Mouse (Mus musculus): ENCODE results near the gene Tmod2.
"Not testable (repeated sequence)": the region's sequence is repeated elsewhere in the genome, so short reads cannot be mapped to it uniquely, and the experiment has no call there.

Tmod2 gene

GRCm38 (mm10) chr9:75610571-75611493 lies at the start of gene Tmod2:
Gene Tmod2, minus strand, starts transcription at chr9:75611325.
- DNase-seq (ENCODE audit: low spot score): no peak

GRCm38 (mm10) chr9:75660917-75661316 lies 49.8 kb upstream of the Tmod2 start:
- DNase-seq (ENCODE audit: low spot score): no peak

GRCm38 (mm10) chr9:75656456-75656855 lies 45.3 kb upstream of the Tmod2 start:
- DNase-seq (ENCODE audit: low spot score): not testable (repeated sequence)

- DNase-seq (ENCODE audit: low spot score): no peak
Measured at GRCm38 (mm10) chr9:75653981-75654911, 43.1 kb upstream of the Tmod2 start.

- DNase-seq (ENCODE audit: low spot score): no peak
Measured at GRCm38 (mm10) chr9:75645405-75645804, 34.3 kb upstream of the Tmod2 start.

- no peak for DNase-seq (ENCODE audit: low spot score)
Measured at GRCm38 (mm10) chr9:75634226-75634625, 23.1 kb upstream of the Tmod2 start.

GRCm38 (mm10) chr9:75633603-75634002 lies 22.5 kb upstream of the Tmod2 start:
- DNase-seq (ENCODE audit: low spot score): no peak

- no peak for DNase-seq (ENCODE audit: low spot score)
Measured at GRCm38 (mm10) chr9:75632902-75633301, 21.8 kb upstream of the Tmod2 start.

GRCm38 (mm10) chr9:75632111-75632510 lies 21.0 kb upstream of the Tmod2 start:
- no peak for DNase-seq (ENCODE audit: low spot score)

GRCm38 (mm10) chr9:75630823-75631454 lies 19.8 kb upstream of the Tmod2 start:
- DNase-seq (ENCODE audit: low spot score): no peak

- no peak for DNase-seq (ENCODE audit: low spot score)
Measured at GRCm38 (mm10) chr9:75626308-75626604, 15.1 kb upstream of the Tmod2 start.

GRCm38 (mm10) chr9:75625556-75626307 lies 14.6 kb upstream of the Tmod2 start, which contains the start of gene Lysmd2:
Gene Lysmd2, plus strand, starts transcription at chr9:75625741.
- DNase-seq (ENCODE audit: low spot score): no peak

GRCm38 (mm10) chr9:75624983-75625555 lies 13.9 kb upstream of the Tmod2 start:
- DNase-seq (ENCODE audit: low spot score): no peak

- no peak for DNase-seq (ENCODE audit: low spot score)
Measured at GRCm38 (mm10) chr9:75621428-75621827, 10.3 kb upstream of the Tmod2 start.

- not testable (repeated sequence) for DNase-seq (ENCODE audit: low spot score)
Measured at GRCm38 (mm10) chr9:75619761-75620160, 8.6 kb upstream of the Tmod2 start.

GRCm38 (mm10) chr9:75618836-75619400 lies 7.8 kb upstream of the Tmod2 start:
- DNase-seq (ENCODE audit: low spot score): no peak

- no peak for DNase-seq (ENCODE audit: low spot score)
Measured at GRCm38 (mm10) chr9:75616560-75616959, 5.4 kb upstream of the Tmod2 start.

GRCm38 (mm10) chr9:75609965-75610364 lies 1.2 kb downstream of the Tmod2 start:
- no peak for DNase-seq (ENCODE audit: low spot score)

- DNase-seq (ENCODE audit: low spot score): no peak
Measured at GRCm38 (mm10) chr9:75609505-75609904, 1.6 kb downstream of the Tmod2 start.

- no peak for DNase-seq (ENCODE audit: low spot score)
Measured at GRCm38 (mm10) chr9:75607496-75607895, 3.6 kb downstream of the Tmod2 start.

- no peak for DNase-seq (ENCODE audit: low spot score)
Measured at GRCm38 (mm10) chr9:75601510-75601909, 9.6 kb downstream of the Tmod2 start.

All from spleen, adult 12 weeks (tissue).